Mouse (Mus musculus) heart, adult 11 months (tissue): ENCODE data around the gene Zfp64.

Experiments used
- DNase-seq: peaks from one replicate; pipeline ENCODE4 v3.0.0; 2022

The Zfp64 gene

DNA sequence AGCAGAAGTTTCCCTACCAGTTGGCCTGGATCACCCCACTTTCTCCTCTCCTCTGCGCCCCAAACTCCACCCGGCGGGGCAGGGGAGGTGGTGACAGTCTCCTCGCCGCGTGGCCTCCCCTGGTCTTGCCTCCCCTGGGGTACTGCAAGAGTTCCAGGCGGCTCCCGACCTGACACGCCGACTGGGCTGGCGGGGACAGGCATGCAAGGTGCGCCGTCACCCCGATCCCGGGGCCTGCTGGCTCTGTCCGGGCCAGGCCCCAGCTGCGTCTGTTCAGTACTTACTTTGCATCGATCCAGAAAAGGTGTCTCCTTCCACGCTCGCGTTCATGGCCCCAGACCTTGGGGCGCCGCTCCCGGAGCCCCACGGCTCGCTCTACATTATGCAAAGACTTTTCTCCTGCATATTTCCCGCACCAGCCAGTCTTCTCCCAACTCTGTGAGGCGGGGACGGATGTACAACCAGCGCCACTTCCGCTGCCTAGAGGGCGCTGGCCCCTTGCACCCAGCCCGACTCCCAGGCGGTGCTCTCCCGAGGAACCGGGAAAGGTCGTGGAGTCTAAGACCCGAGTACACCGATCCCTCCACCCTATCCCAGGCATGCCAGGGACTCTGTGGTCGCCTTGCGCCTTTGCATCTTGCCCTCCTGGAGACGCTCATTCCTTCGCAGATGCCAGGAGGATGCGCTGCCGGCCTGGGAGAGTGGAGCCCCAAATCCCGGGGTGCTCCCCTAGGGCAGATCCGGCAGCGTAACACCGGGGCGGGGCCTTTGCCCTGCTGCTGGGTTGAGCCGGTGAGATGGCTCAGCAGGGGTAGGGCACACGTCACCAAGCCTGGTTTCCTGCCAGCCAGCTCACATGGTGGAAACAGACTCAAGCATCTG lies at the start of gene Zfp64:
Zfp64 (minus strand) TSS at position 753 of the 882 bp plus-strand sequence.
- DNase-seq, result peak; percentile 99

DNA sequence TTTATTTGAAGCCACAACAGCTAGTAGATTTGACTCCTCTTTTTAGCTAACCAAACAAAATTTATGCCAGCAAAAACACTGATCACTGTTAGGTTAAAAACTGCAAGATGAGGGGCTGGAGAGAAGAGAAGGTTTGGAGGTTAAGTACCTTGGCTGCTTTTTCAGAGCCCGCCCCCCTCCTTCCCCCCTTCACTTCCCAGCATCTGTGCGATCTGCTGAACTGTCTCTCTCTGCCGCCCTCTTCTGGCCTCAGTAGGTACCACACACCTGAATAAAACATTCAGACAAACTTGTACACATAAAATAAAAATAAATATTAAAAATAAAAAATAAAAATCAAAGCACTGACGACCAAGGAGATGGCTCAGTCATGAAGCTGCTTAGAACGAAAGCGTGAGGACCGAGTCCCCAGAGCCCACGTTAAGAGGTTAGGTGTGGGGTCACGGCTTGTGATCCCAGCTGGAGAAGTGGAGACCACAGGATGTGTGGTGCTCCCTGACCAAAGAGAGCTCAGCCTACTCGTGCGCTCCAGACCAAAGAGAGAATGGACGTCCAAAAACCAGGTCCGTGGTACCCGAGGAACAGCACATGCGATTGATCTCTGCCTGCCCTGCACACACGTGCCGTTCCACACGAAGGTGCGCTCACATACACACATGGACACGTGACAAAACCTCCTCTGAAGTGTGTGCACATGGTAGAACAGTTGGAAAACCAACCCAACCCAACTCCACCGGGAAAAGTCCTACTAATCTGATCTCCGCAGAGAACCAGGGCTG lies 37.4 kb upstream of the Zfp64 start:
- no peak for DNase-seq

DNA sequence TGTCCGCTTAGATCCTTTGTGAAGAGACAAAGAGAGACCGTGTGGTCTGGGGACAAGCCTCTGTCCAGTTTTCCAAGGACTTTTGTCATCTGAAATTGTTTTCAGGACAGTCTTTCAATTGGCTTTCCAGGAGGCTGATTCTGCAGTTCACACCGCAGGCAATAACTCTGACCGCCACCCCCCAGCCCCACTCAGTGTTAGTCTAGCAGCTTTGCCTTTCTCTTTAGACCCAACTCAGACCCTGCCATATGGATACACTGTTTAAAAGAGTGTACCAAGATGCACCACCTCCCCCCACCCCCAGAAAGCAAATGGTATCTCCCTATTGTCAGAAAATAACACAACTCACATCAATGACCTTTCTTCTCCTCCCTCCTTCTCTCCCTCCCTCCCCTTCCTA lies 35.6 kb upstream of the Zfp64 start:
- DNase-seq, result no peak

DNA sequence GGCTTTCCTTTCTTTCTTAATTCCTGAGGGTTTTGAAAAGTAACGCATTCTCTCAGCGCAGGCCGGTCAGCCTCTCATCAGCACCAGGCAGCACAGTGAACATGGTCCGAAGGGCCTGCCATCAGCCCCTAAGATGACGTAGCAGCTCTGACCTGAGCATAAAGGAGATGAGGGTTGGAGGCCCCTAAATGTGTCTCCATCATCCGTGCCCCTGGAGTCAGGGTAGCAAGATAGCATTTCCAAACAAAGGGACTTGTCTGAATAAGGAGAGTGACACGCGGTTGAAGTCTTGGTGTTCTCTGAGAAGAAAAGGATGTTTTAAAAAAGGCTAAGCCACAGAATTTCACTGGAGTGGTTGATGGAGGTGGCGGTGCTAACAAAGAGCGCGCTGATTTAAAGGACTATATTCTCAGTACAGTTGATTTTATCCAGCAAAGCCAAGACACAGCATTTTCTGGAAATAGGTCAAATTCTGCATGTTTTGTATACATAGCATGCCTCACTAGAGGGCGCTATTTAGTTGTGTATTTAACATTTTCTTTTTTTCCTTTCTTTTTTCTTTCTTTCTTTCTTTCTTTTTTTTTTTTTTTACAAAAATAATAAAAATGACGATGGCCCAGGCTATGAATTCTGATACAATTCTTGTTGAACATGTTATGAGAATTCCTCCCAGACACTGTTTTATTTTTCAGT lies 34.8 kb upstream of the Zfp64 start:
- DNase-seq, result no peak

DNA sequence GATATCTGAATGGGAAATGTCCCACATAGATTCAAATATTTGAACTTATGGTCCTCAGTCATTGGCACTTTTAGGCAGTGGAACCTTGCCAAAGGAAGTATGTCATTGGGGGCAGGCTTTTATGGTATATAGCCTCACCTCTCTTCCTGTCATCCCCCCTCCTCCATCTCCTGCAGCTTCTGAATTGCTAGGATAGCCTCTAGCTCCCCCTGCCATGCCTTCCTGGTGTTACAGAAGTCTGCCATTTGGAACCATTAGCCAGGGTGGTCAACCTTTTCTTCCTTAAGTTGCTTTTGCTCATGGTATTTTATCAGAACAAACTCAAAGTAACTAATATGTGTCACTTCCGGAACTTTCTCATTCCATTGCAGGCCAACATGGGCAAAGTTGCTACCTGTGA lies 32.7 kb upstream of the Zfp64 start:
- DNase-seq, result no peak

DNA sequence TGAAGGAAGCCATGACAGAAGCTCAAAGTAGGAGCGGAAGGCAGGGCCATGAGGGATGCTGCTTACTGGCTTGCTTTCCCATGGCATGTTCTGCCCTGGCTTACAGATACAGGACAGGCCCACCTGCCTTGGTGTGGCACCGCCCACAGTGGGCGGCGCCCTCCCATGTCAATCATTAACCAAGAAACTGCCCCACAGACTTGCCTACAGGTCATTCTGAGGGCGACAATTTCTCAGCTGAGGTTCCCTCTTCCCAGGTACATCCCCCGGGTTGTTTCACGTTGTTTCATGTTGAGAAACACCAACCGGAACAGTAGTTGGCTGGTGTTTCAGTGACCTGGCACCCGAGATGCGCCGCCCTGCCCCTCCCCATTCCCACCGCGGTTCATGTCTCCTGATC lies 32.0 kb upstream of the Zfp64 start:
- no peak for DNase-seq

DNA sequence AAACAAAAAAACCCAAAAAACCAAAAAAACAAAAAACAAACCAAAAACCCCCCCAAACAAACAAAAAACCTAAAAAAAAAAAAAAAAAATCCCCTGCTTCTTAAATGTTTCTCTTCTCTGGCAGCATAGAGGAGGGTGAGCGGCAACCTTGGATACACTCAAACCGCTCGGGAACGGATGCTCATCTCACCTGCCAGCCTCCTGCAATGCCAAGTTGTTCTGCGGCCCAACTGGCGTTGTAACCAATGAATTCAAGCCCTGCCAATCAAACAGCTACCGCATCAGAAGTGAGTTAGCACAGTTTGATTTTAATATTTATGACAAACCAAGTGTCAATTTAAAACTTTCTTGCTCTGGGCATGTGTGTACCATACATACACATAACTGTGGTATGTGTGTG lies 26.6 kb upstream of the Zfp64 start:
- no peak for DNase-seq

DNA sequence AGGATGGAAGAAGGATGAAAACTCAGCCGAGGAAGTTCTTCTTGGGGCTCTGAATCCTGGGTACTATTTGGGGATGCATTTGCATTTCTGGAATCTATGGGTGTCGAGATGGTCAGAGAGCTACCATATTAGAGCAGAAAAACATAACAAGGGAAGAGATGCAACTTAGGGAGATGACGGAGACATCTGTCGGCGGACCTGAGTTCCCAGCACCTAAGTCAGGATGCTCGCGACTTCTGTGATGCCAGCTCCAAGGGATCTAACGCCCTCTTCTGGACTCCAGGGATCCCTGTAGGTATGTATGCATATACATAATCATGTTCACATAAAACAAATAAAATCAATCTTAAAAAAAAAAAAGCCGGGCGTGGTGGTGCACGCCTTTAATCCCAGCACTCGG lies 26.1 kb upstream of the Zfp64 start:
- no peak for DNase-seq

DNA sequence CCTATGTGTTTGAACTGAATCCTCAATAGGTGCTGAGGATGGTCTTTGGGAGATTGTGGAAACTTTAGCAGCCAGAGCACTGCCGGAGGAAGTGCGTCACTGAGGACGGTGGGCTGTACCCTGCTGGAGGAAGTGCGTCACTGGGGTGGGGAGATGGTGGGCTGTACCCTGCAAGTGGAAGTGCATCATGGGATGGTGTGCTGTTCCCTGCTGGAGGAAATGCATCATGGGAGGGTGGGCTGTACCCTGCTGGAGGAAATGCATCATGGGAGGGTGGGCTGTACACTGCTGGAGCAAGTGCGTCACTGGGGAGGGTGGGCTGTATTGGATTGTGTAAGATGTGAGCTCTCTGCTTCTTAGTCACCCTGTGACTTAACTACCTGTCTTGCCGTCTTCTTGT lies 25.5 kb upstream of the Zfp64 start:
- DNase-seq, result peak; percentile 98

DNA sequence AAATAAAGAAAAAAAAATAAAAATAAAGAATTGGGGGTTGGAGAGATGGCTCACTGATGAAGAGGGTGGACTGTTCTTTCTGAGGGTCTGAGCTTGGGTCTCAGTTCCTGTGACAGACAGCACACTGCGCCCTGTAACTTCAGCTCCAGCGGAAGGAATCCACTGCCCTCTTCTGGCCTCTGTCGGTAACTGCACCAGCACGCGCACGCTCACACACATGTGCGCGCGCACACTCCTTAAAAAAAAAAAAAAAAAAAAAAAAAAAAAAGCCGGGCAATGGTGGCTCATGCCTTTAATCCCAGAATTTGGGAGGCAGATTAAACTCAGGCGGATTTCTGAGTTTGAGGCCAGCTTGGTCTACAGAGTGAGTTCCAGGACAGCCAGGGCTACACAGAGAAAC lies 24.4 kb upstream of the Zfp64 start:
- no peak for DNase-seq

DNA sequence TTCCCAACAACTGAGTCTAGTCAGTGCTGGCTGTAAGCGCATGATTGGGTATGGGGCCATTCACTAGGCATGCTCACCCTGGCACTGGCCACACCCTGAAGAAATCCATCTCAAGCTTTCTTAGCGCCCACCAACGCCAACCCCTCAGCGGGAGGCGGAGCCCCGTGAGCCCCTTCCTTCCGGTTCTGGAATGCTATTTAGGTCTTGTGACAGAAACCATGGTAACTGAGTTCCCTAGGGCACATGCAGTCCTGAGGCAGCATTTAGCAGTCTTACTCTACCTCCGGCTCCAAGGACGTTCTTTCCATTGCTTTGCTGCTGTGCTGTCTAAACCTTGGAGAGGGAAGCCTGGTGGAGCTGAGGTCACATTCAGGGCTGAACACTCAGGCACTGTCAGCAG lies 22.6 kb upstream of the Zfp64 start:
- no peak for DNase-seq

DNA sequence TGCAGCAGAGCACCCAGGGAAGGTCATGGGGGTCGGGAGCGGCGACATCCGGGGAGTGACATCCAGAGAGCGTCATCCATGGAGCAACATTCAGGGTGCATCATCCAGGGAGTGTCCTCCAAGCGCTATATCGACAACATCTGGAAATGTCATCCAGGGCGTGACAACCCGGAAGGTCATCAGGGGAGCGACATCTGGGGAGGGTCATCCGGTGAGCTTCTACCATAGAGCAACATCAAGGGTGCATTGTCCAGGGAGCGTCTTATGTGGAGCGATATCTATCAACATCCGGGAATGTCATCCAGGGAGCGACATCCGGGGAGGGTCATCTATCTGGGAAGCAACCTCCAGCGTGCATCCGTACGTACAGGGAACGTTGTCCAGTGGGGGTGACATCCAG lies 14.7 kb upstream of the Zfp64 start:
- peak; percentile 96 for DNase-seq

DNA sequence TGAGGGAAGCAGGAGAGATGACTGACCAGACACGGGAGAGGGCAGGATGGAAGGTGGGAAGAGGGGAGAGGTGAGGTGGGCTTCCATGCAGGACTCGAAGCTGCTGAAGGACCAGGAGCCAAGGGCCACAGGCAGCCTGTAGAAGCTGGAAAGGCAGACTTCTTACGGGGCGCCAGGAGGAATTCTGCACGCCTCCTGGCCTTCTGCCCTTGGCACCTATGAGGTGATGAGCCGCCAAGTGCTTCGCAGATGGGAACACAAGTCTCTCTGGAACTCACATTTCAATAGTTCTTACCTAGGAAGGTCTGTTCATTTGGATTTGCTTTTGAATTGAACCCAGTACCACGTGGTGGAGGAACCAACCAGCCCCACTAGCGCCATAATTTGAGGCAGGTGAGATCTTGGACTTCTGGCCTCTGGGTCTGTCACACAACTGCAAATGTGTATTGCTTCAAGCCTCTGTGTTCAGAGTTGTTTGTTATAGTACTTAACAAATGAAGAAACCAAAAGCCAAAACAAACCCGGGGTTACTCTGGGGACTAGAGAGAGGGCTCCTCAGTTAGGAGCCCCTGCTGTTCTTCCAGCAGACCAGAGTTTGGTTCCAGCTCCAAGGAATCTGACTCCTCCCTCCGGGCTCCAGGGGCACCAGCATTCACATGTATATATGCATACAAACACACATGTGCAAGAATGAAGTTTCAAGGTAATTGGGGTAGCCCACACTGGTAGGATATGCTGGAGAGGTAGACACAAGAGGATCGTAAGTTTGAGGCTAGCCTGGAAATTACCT lies 12.9 kb upstream of the Zfp64 start:
- DNase-seq, result no peak

DNA sequence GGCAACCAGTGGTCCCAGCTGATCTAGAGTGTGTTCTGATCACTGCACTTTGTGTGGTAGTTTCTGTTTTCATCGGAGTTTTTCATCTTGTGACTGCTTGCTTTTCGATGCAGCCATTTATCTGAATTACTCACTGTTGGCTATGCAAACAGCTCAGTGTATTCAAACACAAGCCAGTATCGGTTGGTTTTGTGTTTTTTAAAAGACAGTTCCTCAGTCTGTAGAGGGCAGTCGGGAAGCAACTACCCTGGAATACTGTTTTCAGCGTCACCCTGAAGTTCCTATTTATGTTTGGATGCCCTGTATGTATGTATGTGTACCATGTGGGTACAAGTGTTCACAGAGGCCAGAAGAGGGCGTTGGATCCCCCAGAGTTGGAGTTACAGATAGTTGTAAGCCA lies 11.1 kb upstream of the Zfp64 start:
- no peak for DNase-seq

DNA sequence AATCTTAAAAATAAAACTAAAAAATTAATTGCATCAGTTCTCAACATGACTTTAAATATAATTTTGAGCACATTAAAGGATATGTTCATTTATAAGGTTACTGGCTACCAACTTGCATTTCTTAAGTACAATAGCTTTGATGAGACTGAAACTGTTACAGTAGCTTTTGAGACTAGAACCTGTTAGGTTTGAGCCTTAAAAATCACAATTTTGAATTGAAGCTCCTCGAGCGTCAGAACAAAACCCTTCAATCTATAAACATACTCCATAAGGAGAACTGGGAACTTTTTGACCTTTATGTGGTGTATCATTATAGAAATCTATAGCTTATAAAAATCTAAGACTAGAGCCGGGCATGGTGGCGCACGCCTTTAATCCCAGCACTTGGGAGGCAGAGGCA lies 9.5 kb upstream of the Zfp64 start:
- DNase-seq, result no peak

DNA sequence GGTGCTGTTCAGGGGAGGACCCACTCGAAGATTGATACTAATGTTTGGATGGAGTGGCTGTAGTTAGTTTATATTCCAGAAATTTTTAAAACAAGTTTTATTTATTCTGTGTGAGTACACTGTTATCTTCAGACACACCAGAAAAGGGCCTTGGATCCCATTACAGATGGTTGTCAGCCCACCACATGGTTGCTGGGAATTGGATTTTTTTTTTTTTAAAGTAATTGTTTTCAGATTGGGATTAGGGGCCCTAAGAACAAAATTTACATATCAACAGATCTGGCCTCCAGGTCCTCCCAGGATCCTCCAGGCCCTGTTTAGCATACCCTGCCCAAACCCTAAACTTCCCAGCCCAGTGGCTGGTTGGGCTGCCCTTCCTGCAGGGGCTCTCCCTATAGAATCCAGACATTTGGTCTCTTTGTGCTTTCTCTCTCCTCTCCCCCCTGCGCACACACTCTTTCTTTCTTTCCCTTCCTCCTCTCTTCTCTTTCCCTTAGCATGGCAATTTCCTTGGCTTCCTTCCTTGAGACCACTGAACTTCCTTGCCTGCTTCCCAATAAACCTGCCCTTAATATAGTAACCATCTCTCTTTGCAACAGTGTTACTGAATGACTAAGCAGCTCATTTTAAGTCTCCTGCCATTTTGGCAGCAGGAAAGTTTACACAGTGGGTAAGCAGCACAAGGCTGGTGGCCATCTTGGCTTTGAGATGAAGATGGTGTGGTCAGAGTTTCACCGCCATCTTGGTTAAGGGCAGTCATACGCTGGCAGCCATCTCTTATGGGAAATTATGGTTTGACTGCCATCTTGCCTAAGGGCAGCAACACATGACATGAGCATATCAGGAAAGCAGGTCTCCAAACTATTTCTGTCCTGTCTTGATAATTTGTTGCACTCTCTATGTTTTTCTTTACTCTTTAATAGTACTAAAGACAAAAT lies 6.6 kb upstream of the Zfp64 start:
- DNase-seq, result no peak

DNA sequence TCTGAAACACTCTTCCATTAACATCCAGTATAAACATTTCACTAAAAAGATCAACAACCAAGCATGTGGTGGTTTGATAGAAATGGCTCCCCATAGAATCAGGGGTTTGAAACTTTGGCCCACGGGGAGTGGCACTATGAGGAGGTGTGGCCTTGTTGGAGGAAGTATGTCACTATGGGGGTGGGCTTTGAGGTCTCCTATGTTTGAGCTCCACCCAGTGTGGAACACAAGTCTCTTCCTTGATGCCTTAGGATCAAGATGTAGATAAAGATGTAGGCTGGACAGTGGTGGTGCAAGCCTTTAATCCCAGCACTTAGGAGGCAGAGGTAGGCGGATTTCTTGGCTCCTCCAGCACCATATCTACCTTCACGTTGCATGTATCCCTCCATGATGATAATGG lies 5.4 kb upstream of the Zfp64 start:
- DNase-seq, result no peak

DNA sequence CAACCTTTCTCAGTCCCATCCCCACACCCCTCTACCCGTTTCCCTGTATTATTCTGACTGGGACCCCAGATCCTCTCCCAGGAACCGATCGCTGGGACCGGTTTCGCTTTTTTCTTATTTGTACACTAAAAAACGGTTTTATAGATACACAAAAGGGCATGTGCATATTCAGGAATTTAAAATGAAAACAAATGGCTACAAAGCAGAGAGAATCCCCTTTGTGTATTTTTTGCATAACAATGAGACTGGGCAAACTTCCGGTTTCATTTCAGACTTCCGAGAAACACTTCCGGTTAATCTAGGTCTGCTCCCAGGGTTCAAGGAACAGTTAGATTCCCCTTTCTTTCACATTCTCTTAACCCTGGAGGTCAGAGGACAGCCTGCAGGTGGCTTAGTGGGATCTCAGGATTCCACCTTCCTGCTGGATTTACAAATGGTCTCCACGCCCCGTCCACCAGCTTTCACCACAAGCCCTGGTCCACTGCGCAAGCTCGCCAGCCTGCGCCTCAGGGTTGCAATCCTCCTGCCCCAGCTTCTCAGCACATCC lies 4.0 kb upstream of the Zfp64 start:
- DNase-seq, result no peak

DNA sequence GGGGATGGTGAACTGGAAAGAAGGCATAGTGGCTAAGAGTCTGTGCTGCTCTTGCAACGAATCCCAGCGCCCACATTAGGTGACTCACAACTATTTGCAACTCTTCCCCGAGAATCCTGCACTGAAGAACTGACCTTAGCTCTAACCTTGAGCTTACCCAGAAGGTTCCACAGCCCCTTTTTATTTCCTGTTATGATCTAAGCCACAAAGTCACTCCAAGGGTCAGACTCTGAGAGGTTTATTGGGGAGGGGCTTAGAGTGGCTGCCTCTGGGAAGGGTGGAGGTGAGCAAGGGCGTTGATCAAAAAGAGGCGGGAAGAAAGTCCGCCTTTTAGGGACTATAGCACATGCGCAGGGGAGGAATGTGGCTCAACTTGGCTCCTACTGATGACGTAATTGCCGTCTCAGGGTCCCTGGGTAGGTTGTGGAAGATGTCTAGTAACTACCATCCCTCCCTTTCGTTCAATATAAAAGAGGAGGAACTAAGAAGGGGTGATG lies 511 bp upstream of the Zfp64 start:
- DNase-seq, result no peak

DNA sequence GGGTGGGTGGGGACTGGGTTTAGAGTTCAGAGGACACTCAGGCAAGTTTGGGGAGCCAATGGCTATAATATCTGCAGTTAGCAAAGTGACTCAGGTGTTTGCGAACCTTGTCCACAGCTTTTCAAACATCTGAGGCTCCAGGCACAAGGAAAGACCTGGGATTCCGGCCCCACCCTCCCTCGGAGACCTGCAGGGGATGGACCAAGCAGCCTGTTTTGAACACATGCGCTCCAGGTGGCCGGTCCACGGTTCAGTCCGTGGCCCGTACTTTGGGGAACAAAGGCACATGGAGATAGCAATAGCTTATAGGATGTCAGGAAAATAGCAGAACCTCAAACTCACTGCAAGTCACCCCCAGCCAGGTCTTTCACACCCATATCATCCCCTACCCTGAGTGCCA lies 1.0 kb downstream of the Zfp64 start:
- DNase-seq, result no peak

DNA sequence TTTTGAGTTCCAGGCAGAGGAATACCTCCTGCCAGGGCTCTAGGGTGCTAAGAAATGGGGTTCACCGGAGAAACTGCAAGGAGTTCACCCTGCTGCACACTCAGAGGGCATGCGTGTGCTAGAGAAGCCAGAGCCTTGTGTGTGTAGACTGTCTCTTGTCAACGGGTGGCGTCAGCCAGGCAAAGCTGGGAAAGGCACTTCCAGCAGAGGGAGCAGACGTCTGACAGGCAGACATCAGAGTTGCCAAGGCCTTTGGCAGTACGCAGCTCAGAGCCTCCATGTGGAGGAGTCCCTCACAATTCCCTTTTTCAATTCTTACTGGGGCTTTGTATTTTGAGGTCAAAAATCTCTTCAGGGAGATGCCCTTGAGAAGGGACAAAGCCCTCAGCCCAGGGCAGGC lies 6.9 kb downstream of the Zfp64 start:
- no peak for DNase-seq
